Mouse (Mus musculus): ENCODE measurements at regions not wholly inside any gene's neighbourhood (a gene's known extent, or its start where the extent isn't known, plus 50 kb on each side); places are given as distances from the start of the nearest gene placed in this dataset.

DNA sequence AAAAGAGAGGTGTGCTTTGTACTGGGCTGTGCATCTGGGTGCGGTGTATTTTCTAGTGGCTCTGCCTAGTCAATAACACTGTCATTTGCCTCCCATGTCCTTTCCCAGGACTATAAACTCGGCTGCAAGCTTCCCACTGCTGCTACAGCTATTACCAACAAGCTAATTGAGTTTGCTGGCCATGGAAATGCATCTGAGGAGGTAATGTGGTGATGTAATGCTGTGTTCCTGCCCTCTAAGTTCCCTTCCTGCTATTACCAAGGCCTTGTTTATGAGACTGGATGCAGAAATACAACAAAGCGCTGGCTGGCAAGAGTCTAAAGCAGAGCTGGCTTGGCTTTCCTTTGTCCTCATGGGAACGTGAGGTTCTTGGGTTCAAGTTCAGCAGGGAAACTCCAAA, 533.0 kb upstream of the Castor2 start:
- DNase-seq (ENCODE audit: low spot score): no peak

DNA sequence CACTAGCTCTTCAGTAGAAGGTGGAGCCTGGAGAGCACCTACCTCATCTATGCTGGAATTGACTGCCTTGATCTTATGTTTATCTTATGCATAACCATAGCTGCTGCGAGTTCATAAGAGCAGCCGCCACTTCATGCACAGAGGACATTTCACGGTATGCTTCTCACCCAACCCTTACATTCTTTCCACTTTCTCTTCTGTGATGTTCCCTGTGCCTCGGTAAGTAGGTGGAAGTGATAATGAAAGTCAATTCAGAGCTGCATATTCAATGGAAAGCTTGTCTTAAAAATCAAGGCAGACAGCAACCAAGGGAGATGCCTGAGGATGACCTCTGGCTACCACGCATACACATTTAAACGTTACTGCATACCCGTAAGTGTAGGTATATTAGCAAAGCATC, 548.9 kb upstream of the Castor2 start:
- no peak for DNase-seq (ENCODE audit: low spot score)

DNA sequence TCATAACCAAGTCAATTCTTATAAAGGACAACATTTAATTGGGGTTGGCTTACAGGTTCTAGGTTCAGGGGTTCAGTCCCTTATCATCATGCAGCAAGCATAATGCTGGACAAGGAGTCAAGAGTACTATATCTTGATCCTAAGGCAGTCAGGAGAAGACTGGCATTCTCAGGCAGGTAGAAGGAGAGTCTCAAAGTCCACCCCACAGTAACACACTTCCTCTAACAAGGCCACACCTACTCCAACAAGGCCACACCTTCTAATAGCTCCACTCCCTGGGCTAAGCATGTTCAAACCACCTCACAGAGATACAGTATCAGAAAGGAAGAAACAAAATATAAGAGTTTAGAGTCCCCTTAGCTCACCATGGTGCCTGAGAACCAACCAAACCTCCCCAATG, 557.3 kb upstream of the Castor2 start:
- DNase-seq (ENCODE audit: low spot score): no peak

DNA sequence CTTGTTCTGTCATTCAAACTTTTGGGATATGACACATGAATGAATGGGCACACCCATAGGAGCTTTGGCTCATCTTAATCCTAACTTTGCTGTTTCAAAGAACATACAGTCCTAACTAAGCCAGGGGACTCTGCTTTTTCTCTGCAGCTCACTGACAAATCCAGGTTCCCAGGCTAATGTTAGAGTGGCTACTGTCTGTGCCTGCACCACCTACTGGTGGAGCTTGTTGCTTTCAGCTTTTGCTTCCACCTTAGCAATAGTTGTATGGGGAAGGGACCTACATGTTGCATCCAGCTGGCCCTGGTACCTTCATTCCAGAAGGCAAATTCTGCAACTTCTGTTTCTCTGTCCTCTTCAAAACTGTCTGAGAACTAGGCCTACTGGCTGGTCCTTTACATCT, 566.8 kb upstream of the Castor2 start:
- DNase-seq (ENCODE audit: low spot score): no peak

DNA sequence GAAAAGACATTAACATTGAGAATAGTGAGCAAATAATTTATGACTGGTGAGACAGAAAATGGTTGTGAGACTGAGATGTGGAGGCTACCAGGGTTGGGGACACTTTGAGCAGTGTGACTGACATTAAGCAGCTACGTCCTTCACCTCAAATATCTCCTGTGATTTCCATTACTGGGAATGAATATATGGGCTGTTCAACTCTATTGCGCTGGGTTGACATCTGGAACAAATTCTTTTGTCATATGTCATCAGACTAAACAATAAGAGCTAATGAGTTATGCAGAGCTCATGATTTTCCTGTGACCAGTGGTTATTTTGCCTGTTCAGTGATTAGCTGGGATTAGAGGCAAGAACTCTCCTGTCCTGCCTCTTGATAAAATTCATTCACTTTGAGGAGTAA, 593.9 kb upstream of the Castor2 start:
- DNase-seq (ENCODE audit: low spot score): no peak

DNA sequence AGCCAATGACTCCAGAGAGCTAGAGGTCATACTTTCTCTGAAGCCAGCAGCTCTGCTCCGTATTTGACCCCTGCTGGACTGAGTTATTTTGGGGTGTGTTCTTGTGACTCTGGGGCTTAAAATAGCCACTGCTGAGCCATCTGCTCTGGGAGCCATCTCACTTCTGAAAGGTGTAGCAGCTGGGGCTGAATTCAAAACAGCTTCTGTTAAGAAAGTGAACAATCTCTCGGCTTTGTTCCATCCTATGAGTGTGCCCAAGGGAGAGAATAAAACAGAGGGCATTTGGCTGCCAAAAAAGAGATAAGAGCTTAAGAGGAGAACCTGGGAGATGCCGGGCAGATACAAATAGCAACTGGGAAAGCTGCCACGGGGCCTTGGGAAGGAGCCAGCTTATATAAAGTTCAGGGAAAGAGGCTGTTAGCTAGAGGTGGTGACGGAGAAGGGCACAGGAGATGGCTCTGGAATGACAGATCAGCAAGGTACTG, 611.7 kb upstream of the Castor2 start:
- peak; percentile 7 for DNase-seq (ENCODE audit: low spot score)

DNA sequence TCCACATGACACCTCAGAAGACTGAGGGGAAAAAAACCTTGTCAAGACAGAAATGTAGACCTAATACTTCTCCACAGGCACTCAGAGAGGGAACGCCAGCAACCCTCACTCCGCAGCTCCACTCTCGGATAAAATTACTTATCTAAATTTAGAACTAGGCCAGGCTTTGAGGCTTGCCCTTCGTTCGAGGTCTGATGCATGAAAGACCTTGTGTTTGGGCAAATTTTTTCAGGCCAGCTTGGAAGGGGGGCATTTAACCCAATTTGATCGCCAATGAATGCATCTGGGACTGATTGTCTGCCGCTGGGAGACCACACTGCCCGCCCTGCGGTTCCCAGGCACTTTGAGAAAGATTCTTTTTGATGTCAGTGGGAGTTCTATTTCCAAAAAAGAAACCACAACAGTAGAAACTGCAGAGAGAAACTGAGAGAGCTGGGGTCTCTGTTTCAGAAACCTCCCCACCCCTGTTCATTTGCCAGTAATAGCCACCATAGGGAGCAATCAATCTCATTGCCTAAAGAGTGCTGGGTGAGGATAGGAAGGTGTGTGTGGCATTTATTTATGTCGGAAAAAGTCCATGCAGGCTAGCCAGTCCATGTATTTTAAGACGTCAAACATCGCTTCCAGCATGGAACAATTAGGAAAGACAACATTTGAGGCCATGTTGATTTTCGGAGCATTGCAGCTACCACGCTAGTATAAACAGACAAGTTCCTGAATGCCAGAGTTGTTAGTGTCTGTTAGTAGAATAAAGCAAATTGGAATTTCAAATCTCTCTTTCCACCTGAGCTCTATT, 617.0 kb upstream of the Castor2 start:
- DNase-seq (ENCODE audit: low spot score): no peak

DNA sequence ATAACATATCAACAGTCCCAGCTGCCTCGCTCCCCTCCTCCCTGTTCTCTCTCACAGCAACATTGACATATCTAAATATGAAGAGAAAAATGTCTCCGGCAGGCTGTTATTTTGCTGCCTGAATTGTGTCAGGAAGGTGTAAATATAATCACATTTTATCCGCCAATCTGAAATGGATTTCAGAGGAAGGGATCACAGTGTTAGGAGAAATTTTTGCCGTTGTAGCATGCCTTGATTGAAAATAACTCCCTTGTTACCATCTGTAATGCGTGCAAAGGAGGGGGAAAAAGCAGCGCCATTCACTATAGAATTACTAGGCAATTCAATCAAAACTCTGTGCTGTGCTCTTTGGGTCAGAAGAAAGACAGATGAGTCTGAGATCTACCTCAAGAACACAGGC, 620.3 kb upstream of the Castor2 start:
- no peak for DNase-seq (ENCODE audit: low spot score)

DNA sequence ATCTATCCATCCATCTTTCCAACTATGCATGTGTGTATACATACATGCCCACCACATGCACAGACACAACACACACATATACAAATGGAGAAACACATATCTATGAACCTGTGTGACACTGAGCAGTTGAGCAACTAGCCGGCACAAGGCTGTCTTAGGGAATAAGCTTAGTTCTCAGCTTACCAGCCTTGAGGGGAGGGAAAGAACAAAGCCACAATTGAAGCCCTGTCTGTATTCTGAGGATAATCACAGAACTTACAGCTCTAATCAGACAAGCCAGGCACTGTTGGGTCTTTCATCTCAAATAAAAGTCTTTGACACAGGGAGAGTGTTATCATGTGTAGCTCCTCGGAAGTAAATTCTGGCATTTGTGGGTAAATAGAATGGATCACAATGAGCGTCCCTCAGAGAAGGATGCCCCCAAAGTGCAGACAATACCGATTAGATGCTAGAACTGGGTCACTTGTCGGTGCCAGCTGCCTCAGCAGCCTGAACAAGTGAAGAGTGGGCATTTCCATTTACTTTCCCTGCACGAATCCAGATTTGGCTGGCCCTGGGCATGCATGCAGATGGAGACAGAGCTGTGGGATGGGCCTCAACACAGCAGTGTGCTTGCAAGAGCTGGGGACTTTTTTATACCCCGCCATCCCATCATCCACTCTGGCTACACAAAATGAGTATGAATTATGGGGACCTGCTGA, 646.0 kb upstream of the Castor2 start:
- DNase-seq (ENCODE audit: low spot score): no peak

DNA sequence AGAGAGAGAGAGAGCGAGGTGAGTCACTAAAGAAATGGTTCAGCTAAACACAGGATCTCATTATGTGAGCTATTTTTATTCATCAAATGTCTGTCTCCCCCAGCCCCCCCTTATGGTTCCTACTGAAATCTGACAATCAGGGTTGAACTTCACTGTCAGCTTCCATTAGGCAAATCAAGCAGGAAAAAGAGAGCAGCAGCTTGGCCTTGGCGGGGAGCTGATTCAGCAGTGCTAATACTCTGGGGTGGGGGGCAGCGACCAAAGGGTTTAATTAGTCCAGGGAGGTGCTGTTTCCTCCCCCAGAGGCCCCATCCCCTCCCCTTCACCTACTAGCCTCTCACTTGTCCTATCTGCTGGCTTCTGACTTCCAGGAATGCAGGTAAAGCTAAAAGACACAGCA, 649.6 kb upstream of the Castor2 start:
- no peak for DNase-seq (ENCODE audit: low spot score)

DNA sequence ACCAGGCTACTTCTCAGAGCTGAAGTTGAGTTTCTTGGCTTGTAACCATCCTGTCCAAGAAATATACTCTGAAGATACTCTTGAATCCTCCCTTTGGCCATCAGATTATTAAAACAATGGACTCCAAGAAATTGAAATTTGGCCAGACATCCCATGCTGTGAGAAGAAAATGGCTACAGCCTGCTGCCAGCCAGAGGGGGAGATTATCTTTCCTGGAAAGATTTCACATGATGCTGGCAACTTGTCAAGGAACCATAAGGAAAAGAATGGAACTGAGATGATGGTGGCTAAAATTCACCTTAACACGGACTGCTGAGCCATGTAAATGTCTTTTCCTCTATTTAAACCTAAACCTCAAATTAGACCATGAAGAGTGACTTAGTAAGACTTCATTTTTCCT, 698.7 kb upstream of the Castor2 start:
- DNase-seq (ENCODE audit: low spot score): no peak

DNA sequence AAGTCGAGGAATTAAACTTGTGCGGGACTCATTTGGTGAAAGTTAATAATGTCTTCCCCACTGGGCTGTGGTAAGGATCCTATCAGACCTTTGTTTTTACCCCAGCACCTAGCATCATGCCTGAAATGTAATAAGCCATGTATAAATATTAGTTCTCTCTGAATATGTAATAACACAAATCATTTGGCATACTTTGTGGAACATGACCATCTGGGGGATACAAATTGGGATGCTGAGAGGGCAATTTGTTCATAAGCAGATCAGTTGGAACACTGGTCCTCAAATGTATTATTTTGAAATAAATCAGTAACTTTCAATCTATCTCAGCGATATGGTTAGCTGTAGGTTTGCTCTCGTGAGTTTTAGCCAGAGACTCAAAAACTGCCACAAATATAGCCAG, 709.6 kb upstream of the Castor2 start:
- DNase-seq (ENCODE audit: low spot score): no peak

DNA sequence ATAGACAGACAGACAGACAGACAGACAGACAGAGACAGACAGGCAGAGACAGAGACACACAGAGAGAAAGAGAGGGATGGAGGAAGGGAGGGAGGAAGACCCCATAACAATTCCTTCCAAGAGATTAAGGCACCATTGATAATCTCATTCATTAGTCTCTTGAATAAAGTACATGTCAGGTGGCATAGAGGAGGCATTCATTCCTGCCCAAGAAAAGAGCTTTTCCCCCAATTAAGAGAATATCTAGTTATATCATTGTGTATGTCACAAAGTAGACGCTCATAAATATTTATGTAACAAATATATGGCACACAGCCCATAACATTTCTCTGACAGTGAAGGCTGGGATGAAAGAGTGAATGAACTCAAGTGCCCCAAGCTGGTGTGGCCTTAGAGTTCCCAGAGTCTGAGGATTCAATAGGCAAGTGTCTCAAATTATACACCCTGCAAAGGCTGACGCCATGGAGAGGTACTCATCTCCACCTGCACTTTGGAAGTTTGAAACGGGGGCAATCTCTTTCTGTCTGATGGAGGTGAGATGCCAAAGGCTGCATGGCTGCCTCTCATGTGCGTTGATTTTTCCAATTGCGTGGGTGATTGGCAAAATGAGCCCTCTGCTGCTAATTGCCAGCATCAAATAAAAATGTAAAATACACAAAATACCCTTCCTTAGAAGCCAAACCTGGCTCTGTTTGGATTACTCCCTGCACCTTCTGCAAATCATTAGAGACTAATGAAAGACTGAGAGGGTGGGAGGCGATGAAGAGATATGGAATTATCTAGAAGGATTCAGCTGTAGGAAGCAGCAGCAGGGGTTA, 710.3 kb upstream of the Castor2 start:
- no peak for DNase-seq (ENCODE audit: low spot score)

DNA sequence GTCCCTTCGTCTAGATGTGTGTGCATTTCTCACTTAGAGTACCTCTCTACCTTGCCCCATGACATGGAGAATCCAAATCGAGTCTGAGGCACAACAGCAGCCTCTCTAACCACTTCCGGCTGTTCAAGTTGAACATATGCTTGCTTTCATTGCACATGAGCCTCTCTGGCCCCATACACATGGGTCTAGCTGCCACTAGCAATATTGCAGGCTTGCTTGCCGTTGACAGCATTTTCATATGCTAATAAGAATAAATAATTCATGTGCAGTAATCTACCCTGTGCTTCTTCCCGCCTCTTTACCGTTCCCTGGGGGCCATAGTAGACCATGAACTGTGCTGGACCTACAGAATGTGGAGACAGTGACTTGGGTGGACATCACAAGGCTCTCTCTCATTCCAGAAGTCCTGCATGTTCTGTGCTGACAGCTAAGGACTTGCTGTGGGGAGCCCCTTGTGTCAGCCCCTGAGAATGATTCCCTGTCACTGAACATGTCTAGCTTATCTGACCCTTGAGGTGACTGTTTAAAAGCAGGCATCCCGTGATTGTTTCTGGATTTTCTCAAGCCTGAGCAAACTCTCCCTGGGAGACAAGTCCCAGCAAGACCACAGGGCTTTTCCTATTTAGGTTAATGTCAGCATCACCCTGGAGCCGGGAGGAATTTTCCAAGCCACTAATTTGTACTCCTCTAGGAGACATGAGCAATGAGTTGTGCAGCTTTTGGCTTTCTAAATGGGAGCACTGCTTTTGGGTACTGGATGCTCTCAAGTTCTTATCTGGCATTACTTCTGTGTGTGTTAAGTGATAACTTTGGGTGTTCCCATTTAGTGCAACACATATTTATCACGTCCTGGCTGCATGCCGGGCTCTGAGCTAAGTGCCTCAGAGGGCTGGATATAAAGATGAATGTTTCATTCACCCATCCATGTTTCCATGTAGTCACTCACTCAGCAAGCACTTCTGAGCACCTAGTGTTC, 713.8 kb upstream of the Castor2 start:
- DNase-seq (ENCODE audit: low spot score): no peak

DNA sequence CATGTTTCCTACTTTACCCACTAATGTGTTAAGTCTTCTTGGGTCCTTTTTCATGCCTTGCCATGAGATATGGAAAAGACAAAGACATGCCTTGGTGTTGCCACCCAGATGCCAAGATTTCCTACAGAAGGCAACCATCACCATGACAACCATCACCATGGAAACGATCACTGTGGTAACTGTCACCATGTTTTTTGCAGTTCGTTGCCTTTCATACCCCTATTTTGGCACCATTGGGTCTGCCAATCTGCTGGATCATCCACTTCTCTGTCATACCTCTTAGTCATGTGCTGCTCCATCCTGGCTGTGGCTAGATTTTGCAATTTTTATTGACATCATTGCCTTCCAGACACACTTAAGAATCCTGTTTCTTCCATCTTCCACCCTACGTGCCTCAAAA, 733.7 kb upstream of the Castor2 start:
- DNase-seq (ENCODE audit: low spot score): no peak

DNA sequence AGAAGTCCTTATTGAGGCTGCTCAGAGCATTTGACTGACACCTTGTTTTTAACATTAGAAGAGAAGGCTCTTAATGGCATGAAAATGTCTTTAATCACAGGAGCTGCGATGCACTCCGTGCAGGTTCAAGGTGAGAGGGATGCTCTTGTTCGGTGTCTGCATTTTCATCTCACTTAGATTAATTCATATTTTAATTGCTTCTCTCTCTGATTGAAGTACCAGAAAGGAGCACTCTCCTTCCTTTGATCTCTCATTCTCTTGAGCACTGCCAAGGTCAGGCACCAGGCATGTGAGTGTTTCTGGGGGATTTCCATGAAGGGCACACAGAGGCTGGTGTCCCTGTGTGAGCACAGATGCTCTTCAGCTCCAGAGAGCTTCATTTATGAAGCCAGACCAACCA, 752.0 kb upstream of the Castor2 start:
- DNase-seq (ENCODE audit: low spot score): no peak

DNA sequence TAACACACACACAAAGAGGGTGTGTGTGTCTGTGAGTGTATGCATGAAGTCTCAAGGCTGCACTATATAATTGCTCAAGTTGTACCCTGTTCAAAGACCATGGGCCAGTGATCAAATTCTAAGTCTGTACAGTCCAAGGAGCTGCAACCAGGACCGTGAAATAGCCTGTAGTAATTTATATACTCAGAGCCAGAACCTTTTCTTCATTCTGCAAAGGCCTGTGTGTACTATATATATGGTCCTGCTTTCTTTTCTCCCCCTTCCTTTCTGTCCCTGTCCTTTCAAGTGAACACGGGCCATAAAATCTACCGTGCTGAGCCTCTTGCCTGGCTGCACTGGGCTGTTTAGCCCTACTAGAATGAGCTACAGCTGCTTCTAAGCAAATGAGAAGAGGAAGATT, 757.5 kb upstream of the Castor2 start:
- no peak for DNase-seq (ENCODE audit: low spot score)

DNA sequence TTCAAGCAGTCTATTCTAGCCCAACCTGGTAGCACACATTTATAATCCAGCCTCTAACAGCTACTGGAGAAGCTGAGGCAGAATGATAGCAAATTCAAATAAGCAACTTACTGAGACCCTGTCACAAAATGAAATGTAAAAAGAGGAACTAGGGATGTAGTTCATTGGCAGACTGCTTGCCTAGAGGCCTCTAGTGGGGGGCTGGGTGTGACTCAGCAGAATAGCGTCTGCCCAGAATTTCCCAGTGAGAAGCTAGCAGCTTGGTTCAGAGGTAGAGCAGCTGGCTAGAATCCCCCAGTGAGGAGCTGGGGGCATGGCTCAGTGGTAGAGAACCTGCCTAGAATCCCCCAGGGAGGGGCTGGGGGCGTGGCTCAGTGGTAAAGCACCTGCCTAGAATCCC, 777.5 kb upstream of the Auts2 start:
- no peak for DNase-seq (ENCODE audit: low spot score)

DNA sequence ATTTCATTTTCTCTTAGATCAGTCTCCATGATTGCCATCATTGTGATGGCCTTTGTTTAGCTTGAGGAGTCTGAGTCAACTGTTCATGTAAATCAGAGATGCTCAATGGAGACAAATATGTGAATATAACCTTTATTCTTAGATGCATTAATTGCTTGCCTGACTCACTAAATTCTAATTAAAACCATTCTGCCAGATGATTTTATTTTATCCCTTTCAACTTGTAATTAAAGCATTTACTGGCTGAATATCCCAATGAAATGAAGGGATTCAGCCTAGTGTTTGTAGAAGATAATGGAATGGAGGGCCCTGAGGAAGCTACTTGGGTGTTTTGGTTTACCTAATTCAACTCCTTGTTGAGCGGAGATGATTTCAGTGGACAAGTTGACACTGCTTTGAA, 777.1 kb upstream of the Auts2 start:
- no peak for DNase-seq (ENCODE audit: low spot score)

DNA sequence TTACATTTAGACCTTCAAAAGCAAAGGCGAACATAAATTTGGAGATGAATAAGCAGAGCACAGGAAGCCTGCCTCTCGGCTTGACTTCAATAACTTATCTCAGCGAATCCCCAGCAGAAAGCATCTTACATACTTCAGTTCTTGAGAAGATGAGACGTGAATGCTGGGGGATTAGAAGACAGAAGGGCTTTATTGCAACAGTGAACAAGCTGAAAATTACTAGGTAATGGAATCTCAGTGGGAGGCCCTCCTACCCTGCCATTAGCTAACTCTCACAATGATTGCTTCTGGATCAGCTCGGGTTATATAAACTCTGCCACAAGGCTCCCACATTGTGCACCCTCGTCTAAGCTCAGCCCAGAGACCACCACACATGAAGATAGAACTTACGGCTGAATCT, 770.9 kb upstream of the Auts2 start:
- no peak for DNase-seq (ENCODE audit: low spot score)
